Mouse (Mus musculus): ENCODE data around the gene Fzd9. TPM values are rescaled to one million over a fixed set of nuclear protein-coding genes. Genes with fewer than 3 reads are reported as not detected.

The Fzd9 gene
- 0.65 and 1.2 TPM in 2 replicates for polyA plus RNA-seq (2014; fragmentation: Nextera tagmentation; extraction: Ambion mirVana)

DNA sequence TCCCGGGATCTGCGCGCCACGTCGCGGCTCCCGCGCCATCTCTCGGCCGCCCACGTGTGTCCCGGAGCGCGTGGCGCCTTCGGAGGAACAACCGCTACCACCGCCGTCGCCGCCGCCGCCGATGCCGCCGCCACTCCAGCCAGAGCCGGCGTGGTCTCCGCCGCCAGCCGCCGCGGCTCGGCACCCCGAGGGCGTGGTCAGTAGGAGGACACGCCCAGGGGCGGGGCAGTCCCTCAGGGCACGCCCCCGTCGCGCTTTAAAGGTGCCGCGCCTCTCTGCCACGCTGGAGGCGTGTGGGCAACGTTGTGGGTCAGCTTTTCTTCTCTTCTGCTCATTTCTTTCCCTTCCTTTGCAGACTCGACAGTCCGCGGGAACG is at the start of gene Fzd9:
Gene Fzd9 (minus strand): TSS at position 152 of the 376 bp plus-strand sequence.
- Histone ChIP-seq H3K4me1 (replicated peaks; ENCODE audit: control insufficient read depth, insufficient read depth, low read length) (peaks cover 2% of the 10 kb centered on the region; the same call in 1 of the 2 replicates), H3K9me3 (ENCODE audit: control insufficient read depth, low read length) (no peaks in the 10 kb centered on the region), H3K36me3 (ENCODE audit: control insufficient read depth, insufficient read depth, low read length) (peaks cover 12% of the 10 kb centered on the region), H3K4me3 (ENCODE audit: low read depth, low read length) (peak within 1 kb of the TSS; percentile 47), H3K4me2 (ENCODE audit: low read length) (peak within 1 kb of the TSS; percentile 99), H3K9ac (ENCODE audit: low read length) (peak within 1 kb of the TSS; percentile 39; the same call in 1 of the 2 replicates), H3K27ac (ENCODE audit: low read depth) (no peak within 1 kb of the TSS), H3K27me3 (replicated peaks; ENCODE audit: control insufficient read depth, insufficient read depth, low read length) (peaks cover 28% of the 10 kb centered on the region)
- whole genome bisulfite sequencing: under 1% methylated on average over 49 of the region's 51 CpGs
- DNase-seq (ENCODE audit: low spot score) (peak; percentile 93), ATAC-seq (replicated peaks; ENCODE audit: low FRiP score, low TSS enrichment, low read depth) (peak; percentile 87)

DNA sequence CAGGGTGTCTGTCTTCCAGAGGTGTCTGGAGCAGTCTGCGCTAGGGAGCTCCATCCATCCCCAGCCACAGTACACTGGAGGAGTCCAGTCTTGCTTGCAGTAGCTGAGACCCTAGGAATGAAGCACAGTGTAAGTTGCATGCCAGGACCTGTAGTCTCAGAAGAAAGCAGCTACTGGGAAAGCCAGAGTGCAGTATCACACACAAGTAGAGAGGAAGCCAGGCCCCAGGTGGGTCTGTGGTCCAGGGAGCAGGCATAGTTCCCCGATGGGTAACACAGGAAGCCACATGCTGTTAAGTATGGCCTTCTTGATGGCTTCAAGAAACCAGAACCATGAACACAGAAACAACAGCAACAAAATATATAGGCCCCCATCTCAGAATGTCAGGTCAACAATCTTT is 41.0 kb upstream of the Fzd9 start:
- DNase-seq (ENCODE audit: low spot score) (no peak), ATAC-seq (replicated peaks; ENCODE audit: low FRiP score, low TSS enrichment, low read depth) (no peak)
- H3K27ac ChIP-seq (ENCODE audit: low read depth): no peak overlapping the region
- no peaks in the 10 kb centered on the region for H3K36me3 ChIP-seq (ENCODE audit: control insufficient read depth, insufficient read depth, low read length)
- no peak overlapping the region for H3K4me2 ChIP-seq (ENCODE audit: low read length)
- no peak overlapping the region for H3K4me3 ChIP-seq (ENCODE audit: low read depth, low read length)
- WGBS: 87% methylated on average over 2 of the region's 2 CpGs
- no peaks in the 10 kb centered on the region for H3K9me3 ChIP-seq (ENCODE audit: control insufficient read depth, low read length)
- H3K4me1 ChIP-seq (replicated peaks; ENCODE audit: control insufficient read depth, insufficient read depth, low read length): no peaks in the 10 kb centered on the region
- no peaks in the 10 kb centered on the region for H3K27me3 ChIP-seq (replicated peaks; ENCODE audit: control insufficient read depth, insufficient read depth, low read length)
- H3K9ac ChIP-seq (ENCODE audit: low read length): no peak overlapping the region

DNA sequence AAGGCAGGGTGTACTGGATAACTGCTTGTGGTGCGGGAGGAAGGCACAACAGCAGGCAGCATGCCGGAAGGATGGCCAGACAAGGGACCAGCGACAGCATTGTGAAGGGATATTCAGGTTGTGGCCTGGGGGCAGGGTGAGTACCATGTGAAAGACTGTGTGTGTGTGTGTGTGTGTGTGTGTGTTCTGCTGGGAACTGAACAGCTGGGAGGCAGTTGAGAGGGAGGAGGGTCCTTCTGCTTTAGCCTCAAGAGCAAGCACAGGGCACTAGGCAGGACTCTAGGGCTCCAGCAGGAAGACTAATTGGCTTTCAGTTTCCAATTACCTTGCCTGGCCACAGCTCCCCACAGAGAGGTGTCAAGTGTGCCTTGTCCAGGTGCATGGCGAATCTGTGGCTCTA is 40.2 kb upstream of the Fzd9 start:
- no peaks in the 10 kb centered on the region for H3K4me1 ChIP-seq (replicated peaks; ENCODE audit: control insufficient read depth, insufficient read depth, low read length)
- H3K27ac ChIP-seq (ENCODE audit: low read depth): no peak overlapping the region
- no peaks in the 10 kb centered on the region for H3K9me3 ChIP-seq (ENCODE audit: control insufficient read depth, low read length)
- H3K4me2 ChIP-seq (ENCODE audit: low read length): no peak overlapping the region
- H3K27me3 ChIP-seq (replicated peaks; ENCODE audit: control insufficient read depth, insufficient read depth, low read length): no peaks in the 10 kb centered on the region
- ATAC-seq (replicated peaks; ENCODE audit: low FRiP score, low TSS enrichment, low read depth) (no peak), DNase-seq (ENCODE audit: low spot score) (no peak)
- no peak overlapping the region for H3K9ac ChIP-seq (ENCODE audit: low read length)
- no peak overlapping the region for H3K4me3 ChIP-seq (ENCODE audit: low read depth, low read length)
- WGBS: 58% methylated on average over 4 of the region's 4 CpGs
- H3K36me3 ChIP-seq (ENCODE audit: control insufficient read depth, insufficient read depth, low read length): no peaks in the 10 kb centered on the region

DNA sequence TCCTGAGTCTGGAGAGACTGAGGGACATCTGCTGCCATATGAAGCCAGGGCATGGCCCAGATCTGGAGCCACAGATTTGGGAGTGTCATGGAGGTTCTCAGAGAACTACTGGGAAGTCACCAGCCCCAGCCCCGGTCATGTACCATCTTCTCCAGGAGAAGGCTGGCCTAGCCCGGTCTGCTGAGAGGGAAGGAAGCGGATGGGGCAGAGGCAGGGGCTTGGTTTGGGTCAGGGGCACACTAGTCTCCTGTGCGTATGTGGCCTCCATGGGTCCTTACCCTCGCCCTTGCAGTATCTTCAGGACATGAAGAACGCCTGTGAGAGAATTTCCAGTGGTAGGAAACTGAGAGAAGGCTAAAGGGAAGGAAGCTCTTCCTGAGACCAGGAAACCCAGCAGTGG is 39.7 kb upstream of the Fzd9 start:
- Histone ChIP-seq H3K9ac (ENCODE audit: low read length) (no peak overlapping the region), H3K4me1 (replicated peaks; ENCODE audit: control insufficient read depth, insufficient read depth, low read length) (no peaks in the 10 kb centered on the region), H3K36me3 (ENCODE audit: control insufficient read depth, insufficient read depth, low read length) (no peaks in the 10 kb centered on the region), H3K27ac (ENCODE audit: low read depth) (no peak overlapping the region), H3K4me2 (ENCODE audit: low read length) (no peak overlapping the region), H3K27me3 (replicated peaks; ENCODE audit: control insufficient read depth, insufficient read depth, low read length) (no peaks in the 10 kb centered on the region), H3K4me3 (ENCODE audit: low read depth, low read length) (no peak overlapping the region), H3K9me3 (ENCODE audit: control insufficient read depth, low read length) (no peaks in the 10 kb centered on the region)
- WGBS: 79% methylated on average over 6 of the region's 6 CpGs
- ATAC-seq (replicated peaks; ENCODE audit: low FRiP score, low TSS enrichment, low read depth) (no peak), DNase-seq (ENCODE audit: low spot score) (no peak)

DNA sequence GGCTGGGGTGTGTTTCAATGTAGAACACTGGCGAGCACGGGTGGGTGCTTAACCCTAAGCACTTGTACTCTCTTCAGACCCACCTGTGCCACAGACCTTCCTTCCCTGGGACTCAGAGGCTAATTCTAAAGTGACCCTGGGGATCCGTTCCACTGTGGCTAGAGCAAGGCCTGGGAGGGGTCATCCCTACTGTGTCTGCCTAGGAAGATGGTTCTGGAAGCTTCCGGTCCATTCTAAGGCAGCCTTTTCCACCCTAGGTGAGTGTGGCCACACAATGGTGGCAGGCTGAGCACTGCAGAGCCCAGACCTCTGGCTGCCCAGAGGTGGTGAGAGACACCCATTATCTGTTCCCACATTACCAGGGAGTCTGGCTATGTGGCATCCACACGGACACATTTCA is 35.9 kb upstream of the Fzd9 start:
- no peak for ATAC-seq (replicated peaks; ENCODE audit: low FRiP score, low TSS enrichment, low read depth)
- Histone ChIP-seq H3K4me3 (ENCODE audit: low read depth, low read length) (no peak overlapping the region), H3K9ac (ENCODE audit: low read length) (no peak overlapping the region), H3K27ac (ENCODE audit: low read depth) (no peak overlapping the region), H3K9me3 (ENCODE audit: control insufficient read depth, low read length) (no peaks in the 10 kb centered on the region), H3K4me2 (ENCODE audit: low read length) (no peak overlapping the region), H3K36me3 (ENCODE audit: control insufficient read depth, insufficient read depth, low read length) (no peaks in the 10 kb centered on the region), H3K27me3 (replicated peaks; ENCODE audit: control insufficient read depth, insufficient read depth, low read length) (no peaks in the 10 kb centered on the region), H3K4me1 (replicated peaks; ENCODE audit: control insufficient read depth, insufficient read depth, low read length) (no peaks in the 10 kb centered on the region)
- DNase-seq (ENCODE audit: low spot score): no peak
- WGBS: 76% methylated on average over 5 of the region's 5 CpGs

DNA sequence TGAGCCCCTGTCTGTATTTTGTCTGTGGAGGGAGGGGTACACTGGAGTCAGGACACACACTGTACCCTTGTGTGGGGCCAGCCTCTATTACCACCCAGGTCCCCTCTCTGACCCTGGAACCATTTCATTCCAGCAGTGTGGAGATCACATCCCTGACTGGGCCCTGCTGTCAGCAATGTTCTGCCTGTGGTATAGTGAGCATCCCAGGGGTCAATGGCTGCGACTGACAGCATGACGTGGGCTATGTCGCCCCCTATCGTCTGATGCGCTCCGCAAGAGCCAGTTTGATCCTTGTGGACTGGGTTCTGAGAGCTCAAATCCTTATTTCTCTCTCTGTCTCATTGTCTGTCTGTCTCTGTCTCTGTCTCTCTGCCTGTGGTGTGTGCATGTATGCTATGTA is 35.2 kb upstream of the Fzd9 start:
- Histone ChIP-seq H3K9me3 (ENCODE audit: control insufficient read depth, low read length) (no peaks in the 10 kb centered on the region), H3K36me3 (ENCODE audit: control insufficient read depth, insufficient read depth, low read length) (no peaks in the 10 kb centered on the region), H3K4me2 (ENCODE audit: low read length) (no peak overlapping the region), H3K4me3 (ENCODE audit: low read depth, low read length) (no peak overlapping the region), H3K9ac (ENCODE audit: low read length) (no peak overlapping the region), H3K27me3 (replicated peaks; ENCODE audit: control insufficient read depth, insufficient read depth, low read length) (no peaks in the 10 kb centered on the region), H3K27ac (ENCODE audit: low read depth) (no peak overlapping the region), H3K4me1 (replicated peaks; ENCODE audit: control insufficient read depth, insufficient read depth, low read length) (no peaks in the 10 kb centered on the region)
- DNase-seq (ENCODE audit: low spot score) (peak; percentile 88), ATAC-seq (replicated peaks; ENCODE audit: low FRiP score, low TSS enrichment, low read depth) (peak; percentile 67; the same call in 1 of the 2 replicates)
- 0% methylated on average over 6 of the region's 6 CpGs for WGBS

DNA sequence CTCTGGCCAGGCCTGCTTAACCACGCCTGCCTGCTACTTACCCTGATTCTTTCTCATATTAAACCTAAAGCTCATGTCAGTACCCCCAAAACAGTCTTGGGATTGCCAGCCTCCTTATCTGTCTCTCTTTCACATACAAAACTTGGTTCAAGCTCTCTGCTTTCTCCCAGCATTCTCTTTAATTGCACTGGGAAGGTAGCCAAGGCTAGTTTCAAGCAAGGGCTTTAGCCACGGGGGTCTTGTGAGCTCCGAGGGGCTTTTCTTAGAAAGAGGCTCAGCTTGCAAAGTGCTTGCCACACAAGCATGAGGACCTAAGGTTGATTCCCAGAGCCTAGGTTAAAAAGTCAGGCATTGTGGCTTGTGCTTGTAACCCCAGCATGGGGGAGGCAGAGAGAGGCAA is 34.2 kb upstream of the Fzd9 start:
- no peak overlapping the region for H3K4me2 ChIP-seq (ENCODE audit: low read length)
- H3K9ac ChIP-seq (ENCODE audit: low read length): no peak overlapping the region
- 82% methylated on average over 3 of the region's 3 CpGs for whole genome bisulfite sequencing
- DNase-seq (ENCODE audit: low spot score): no peak
- no peak overlapping the region for H3K27ac ChIP-seq (ENCODE audit: low read depth)
- H3K9me3 ChIP-seq (ENCODE audit: control insufficient read depth, low read length): no peaks in the 10 kb centered on the region
- H3K36me3 ChIP-seq (ENCODE audit: control insufficient read depth, insufficient read depth, low read length): no peaks in the 10 kb centered on the region
- ATAC-seq (replicated peaks; ENCODE audit: low FRiP score, low TSS enrichment, low read depth): no peak
- H3K4me1 ChIP-seq (replicated peaks; ENCODE audit: control insufficient read depth, insufficient read depth, low read length): no peaks in the 10 kb centered on the region; the same call in 1 of the 2 replicates
- no peaks in the 10 kb centered on the region for H3K27me3 ChIP-seq (replicated peaks; ENCODE audit: control insufficient read depth, insufficient read depth, low read length)
- no peak overlapping the region for H3K4me3 ChIP-seq (ENCODE audit: low read depth, low read length)

DNA sequence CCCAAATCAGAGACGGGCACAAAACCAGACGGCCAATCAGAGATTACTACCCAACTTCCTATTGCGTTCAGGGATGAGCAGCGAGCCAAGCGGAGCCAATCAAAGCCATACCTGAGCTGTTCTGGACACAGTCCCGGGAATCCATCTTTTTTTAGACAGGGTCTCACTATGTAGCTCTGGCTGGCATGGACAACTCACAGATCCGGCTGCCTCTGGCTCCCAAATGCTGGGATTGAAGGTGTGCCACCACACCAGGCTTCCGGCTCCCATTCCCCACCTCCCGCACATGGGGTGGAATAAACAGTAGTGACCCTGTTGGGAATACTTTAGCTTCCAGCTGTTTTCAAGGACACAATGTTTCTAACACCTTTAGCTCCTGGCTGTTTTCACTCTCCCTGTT is 29.2 kb upstream of the Fzd9 start:
- Histone ChIP-seq H3K4me3 (ENCODE audit: low read depth, low read length) (no peak overlapping the region), H3K27me3 (replicated peaks; ENCODE audit: control insufficient read depth, insufficient read depth, low read length) (peaks cover 8% of the 10 kb centered on the region; the same call in 1 of the 2 replicates), H3K36me3 (ENCODE audit: control insufficient read depth, insufficient read depth, low read length) (no peaks in the 10 kb centered on the region), H3K4me1 (replicated peaks; ENCODE audit: control insufficient read depth, insufficient read depth, low read length) (no peaks in the 10 kb centered on the region; the same call in 1 of the 2 replicates), H3K9ac (ENCODE audit: low read length) (no peak overlapping the region), H3K27ac (ENCODE audit: low read depth) (no peak overlapping the region), H3K9me3 (ENCODE audit: control insufficient read depth, low read length) (no peaks in the 10 kb centered on the region), H3K4me2 (ENCODE audit: low read length) (no peak overlapping the region)
- WGBS: 59% methylated on average over 9 of the region's 9 CpGs
- DNase-seq (ENCODE audit: low spot score) (no peak), ATAC-seq (replicated peaks; ENCODE audit: low FRiP score, low TSS enrichment, low read depth) (no peak)

DNA sequence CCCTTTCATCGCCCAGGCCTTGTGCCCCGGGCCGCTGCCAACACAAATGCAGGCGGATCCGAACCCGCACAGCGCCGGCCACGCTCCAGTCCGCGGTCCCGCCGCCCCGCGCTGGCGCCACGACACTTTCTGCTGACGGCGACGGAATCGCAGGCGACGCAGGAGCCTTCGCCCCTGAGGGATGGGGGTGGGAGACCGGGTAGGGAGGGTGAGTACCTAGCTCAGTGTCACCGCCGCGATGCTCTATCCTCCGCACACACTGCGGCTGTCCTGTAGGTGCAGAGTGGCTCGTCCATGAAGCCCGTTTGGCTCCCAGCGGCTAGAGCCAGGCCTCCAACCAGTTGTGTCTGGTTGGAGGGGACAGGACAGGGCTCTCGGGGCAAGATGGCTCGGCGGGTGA is 25.6 kb upstream of the Fzd9 start:
- ATAC-seq (replicated peaks; ENCODE audit: low FRiP score, low TSS enrichment, low read depth) (0 out of 2 replicates have a peak, but pooled peaks have one; percentile 29), DNase-seq (ENCODE audit: low spot score) (peak; percentile 63)
- Histone ChIP-seq H3K27me3 (replicated peaks; ENCODE audit: control insufficient read depth, insufficient read depth, low read length) (peaks cover 8% of the 10 kb centered on the region; the same call in 1 of the 2 replicates), H3K27ac (ENCODE audit: low read depth) (no peak overlapping the region), H3K4me2 (ENCODE audit: low read length) (peak overlapping the region; percentile 29), H3K9ac (ENCODE audit: low read length) (peak overlapping the region; percentile 34; the same call in 1 of the 2 replicates), H3K36me3 (ENCODE audit: control insufficient read depth, insufficient read depth, low read length) (no peaks in the 10 kb centered on the region), H3K9me3 (ENCODE audit: control insufficient read depth, low read length) (no peaks in the 10 kb centered on the region), H3K4me3 (ENCODE audit: low read depth, low read length) (peak overlapping the region; percentile 16), H3K4me1 (replicated peaks; ENCODE audit: control insufficient read depth, insufficient read depth, low read length) (no peaks in the 10 kb centered on the region; the same call in 1 of the 2 replicates)
- WGBS: 8% methylated on average over 36 of the region's 36 CpGs
